Mouse (Mus musculus): ENCODE data around the gene Fosb. TPM values are rescaled to one million over a fixed set of nuclear protein-coding genes. Genes with fewer than 3 reads are reported as not detected.
"Not testable (repeated sequence)": the region's sequence is repeated elsewhere in the genome, so short reads cannot be mapped to it uniquely, and the experiment has no call there.

Gene Fosb
- polyA plus RNA-seq, 1 experiment from 2014 or later = 0.08 TPM

GRCm38 (mm10) chr7:19282791-19283405 lies 27.0 kb downstream of the Fosb start:
- H3K36me3 ChIP-seq = peaks cover 13% of the 10 kb centered on the region
- peak overlapping the region; percentile 91 for H3K4me3 ChIP-seq
- peak overlapping the region; percentile 98 for H3K9ac ChIP-seq
- no peaks in the 10 kb centered on the region for H3K9me3 ChIP-seq
- WGBS = under 1% methylated on average over 34 of the region's 35 CpGs
- peaks cover 31% of the 10 kb centered on the region for H3K4me1 ChIP-seq (replicated peaks)
- peak; percentile 81 for ATAC-seq (ENCODE audit: low FRiP score, low read depth)
- H3K27me3 ChIP-seq = peaks cover 35% of the 10 kb centered on the region
- H3K27ac ChIP-seq (replicated peaks) = peak overlapping the region; percentile 93
- peak overlapping the region; percentile 85 for H3K4me2 ChIP-seq

- Histone ChIP-seq H3K4me3 (peak within 1 kb of the TSS; percentile 91), H3K4me2 (peak within 1 kb of the TSS; percentile 85), H3K27ac (replicated peaks) (peak within 1 kb of the TSS; percentile 93), H3K9ac (peak within 1 kb of the TSS; percentile 98), H3K9me3 (no peaks in the 10 kb centered on the region), H3K36me3 (peaks cover 9% of the 10 kb centered on the region), H3K4me1 (replicated peaks) (peaks cover 31% of the 10 kb centered on the region), H3K27me3 (peaks cover 41% of the 10 kb centered on the region)
- WGBS = under 1% methylated on average over 36 of the region's 37 CpGs
- peak; percentile 85 for ATAC-seq (ENCODE audit: low FRiP score, low read depth)
These were observed 27.5 kb downstream of the Fosb start, which contains the start of gene Rtn2 for GRCm38 (mm10) chr7:19282385-19282784. Gene Rtn2, plus strand, starts transcription at chr7:19282624.

- H3K27ac ChIP-seq (replicated peaks) = 0 out of 2 replicates have a peak overlapping the region, but pooled peaks have one; percentile 93
These were observed 28.1 kb downstream of the Fosb start for GRCm38 (mm10) chr7:19281680-19282304.

GRCm38 (mm10) chr7:19279581-19280114 lies 30.2 kb downstream of the Fosb start, which contains the start of gene Ppm1n:
Gene Ppm1n, minus strand, starts transcription at chr7:19280064.
- ATAC-seq (ENCODE audit: low FRiP score, low read depth) = no peak
- H3K4me3 ChIP-seq = peak within 1 kb of the TSS; percentile 31
- peak within 1 kb of the TSS; percentile 20; the same call in 1 of the 2 replicates for H3K9ac ChIP-seq
- H3K27ac ChIP-seq (replicated peaks) = no peak within 1 kb of the TSS
- H3K4me2 ChIP-seq = peak within 1 kb of the TSS; percentile 52
- peaks cover 42% of the 10 kb centered on the region for H3K27me3 ChIP-seq
- WGBS = under 1% methylated on average over 46 of the region's 46 CpGs
- peaks cover 23% of the 10 kb centered on the region for H3K4me1 ChIP-seq (replicated peaks)
- H3K36me3 ChIP-seq = no peaks in the 10 kb centered on the region
- H3K9me3 ChIP-seq = no peaks in the 10 kb centered on the region

More at GRCm38 (mm10) chr7:19281680-19282304, 28.1 kb downstream of the Fosb start:
- Histone ChIP-seq H3K9ac (peak overlapping the region; percentile 98; the same call in 1 of the 2 replicates), H3K4me3 (peak overlapping the region; percentile 91), H3K4me1 (replicated peaks) (peaks cover 31% of the 10 kb centered on the region), H3K4me2 (peak overlapping the region; percentile 85), H3K27me3 (peaks cover 42% of the 10 kb centered on the region)
- not testable (repeated sequence) for H3K36me3 ChIP-seq; ATAC-seq (ENCODE audit: low FRiP score, low read depth); H3K9me3 ChIP-seq
- WGBS = 39% methylated on average over 6 of the region's 6 CpGs

GRCm38 (mm10) chr7:19279052-19279451 lies 30.8 kb downstream of the Fosb start:
- H3K4me3 ChIP-seq = peak overlapping the region; percentile 31
- H3K27me3 ChIP-seq = peaks cover 46% of the 10 kb centered on the region
- no peak for ATAC-seq (ENCODE audit: low FRiP score, low read depth)
- peak overlapping the region; percentile 20; the same call in 1 of the 2 replicates for H3K9ac ChIP-seq
- H3K9me3 ChIP-seq = no peaks in the 10 kb centered on the region
- 4% methylated on average over 34 of the region's 34 CpGs for WGBS
- H3K4me2 ChIP-seq = peak overlapping the region; percentile 52
- peaks cover 17% of the 10 kb centered on the region for H3K4me1 ChIP-seq (replicated peaks)
- H3K36me3 ChIP-seq = no peaks in the 10 kb centered on the region
- no peak overlapping the region for H3K27ac ChIP-seq (replicated peaks)

GRCm38 (mm10) chr7:19276253-19276652 lies 33.6 kb downstream of the Fosb start:
- no peaks in the 10 kb centered on the region for H3K36me3 ChIP-seq
- ATAC-seq (ENCODE audit: low FRiP score, low read depth) = no peak
- WGBS = 51% methylated on average over 4 of the region's 4 CpGs
- H3K9ac ChIP-seq = no peak overlapping the region
- no peak overlapping the region for H3K4me3 ChIP-seq
- H3K9me3 ChIP-seq = no peaks in the 10 kb centered on the region
- peaks cover 10% of the 10 kb centered on the region for H3K4me1 ChIP-seq (replicated peaks)
- no peak overlapping the region for H3K4me2 ChIP-seq
- peaks cover 43% of the 10 kb centered on the region for H3K27me3 ChIP-seq
- no peak overlapping the region for H3K27ac ChIP-seq (replicated peaks)

GRCm38 (mm10) chr7:19272173-19272764 lies 37.6 kb downstream of the Fosb start:
- Histone ChIP-seq H3K4me2 (peak overlapping the region; percentile 97), H3K27me3 (peaks cover 5% of the 10 kb centered on the region; the same call in 1 of the 2 replicates), H3K27ac (replicated peaks) (peak overlapping the region; percentile 88), H3K36me3 (no peaks in the 10 kb centered on the region), H3K9ac (peak overlapping the region; percentile 93), H3K4me3 (peak overlapping the region; percentile 99), H3K9me3 (no peaks in the 10 kb centered on the region), H3K4me1 (replicated peaks) (peaks cover 24% of the 10 kb centered on the region)
- WGBS = under 1% methylated on average over 36 of the region's 36 CpGs
- peak; percentile 79 for ATAC-seq (ENCODE audit: low FRiP score, low read depth)

GRCm38 (mm10) chr7:19271238-19272172 lies 38.3 kb downstream of the Fosb start, which contains the start of gene Vasp:
Gene Vasp, minus strand, starts transcription at chr7:19271817.
- under 1% methylated on average over 60 of the region's 62 CpGs for WGBS
- peak within 1 kb of the TSS; percentile 93 for H3K9ac ChIP-seq
- no peaks in the 10 kb centered on the region for H3K9me3 ChIP-seq
- H3K4me2 ChIP-seq = peak within 1 kb of the TSS; percentile 97
- peak within 1 kb of the TSS; percentile 99 for H3K4me3 ChIP-seq
- peaks cover 24% of the 10 kb centered on the region for H3K4me1 ChIP-seq (replicated peaks)
- peak; percentile 72 for ATAC-seq (ENCODE audit: low FRiP score, low read depth)
- no peaks in the 10 kb centered on the region for H3K36me3 ChIP-seq
- H3K27me3 ChIP-seq = peaks cover 5% of the 10 kb centered on the region; the same call in 1 of the 2 replicates
- H3K27ac ChIP-seq (replicated peaks) = peak within 1 kb of the TSS; percentile 88

GRCm38 (mm10) chr7:19270509-19271237 lies 39.2 kb downstream of the Fosb start:
- Histone ChIP-seq H3K36me3 (no peaks in the 10 kb centered on the region), H3K4me2 (peak overlapping the region; percentile 97), H3K4me3 (peak overlapping the region; percentile 99), H3K9me3 (no peaks in the 10 kb centered on the region), H3K27me3 (peaks cover 5% of the 10 kb centered on the region; the same call in 1 of the 2 replicates), H3K27ac (replicated peaks) (peak overlapping the region; percentile 88), H3K4me1 (replicated peaks) (peaks cover 24% of the 10 kb centered on the region), H3K9ac (peak overlapping the region; percentile 93)
- under 1% methylated on average over 17 of the region's 21 CpGs for WGBS
- ATAC-seq (ENCODE audit: low FRiP score, low read depth) = no peak

- H3K4me3 ChIP-seq = peak overlapping the region; percentile 99
- H3K27ac ChIP-seq (replicated peaks) = peak overlapping the region; percentile 88
- peak; percentile 24; the same call in 1 of the 2 replicates for ATAC-seq (ENCODE audit: low FRiP score, low read depth)
- H3K36me3 ChIP-seq = no peaks in the 10 kb centered on the region
- WGBS = under 1% methylated on average over 19 of the region's 19 CpGs
- peak overlapping the region; percentile 97 for H3K4me2 ChIP-seq
- H3K4me1 ChIP-seq (replicated peaks) = peaks cover 24% of the 10 kb centered on the region
- no peaks in the 10 kb centered on the region for H3K9me3 ChIP-seq
- H3K9ac ChIP-seq = peak overlapping the region; percentile 93
- H3K27me3 ChIP-seq = peaks cover 5% of the 10 kb centered on the region; the same call in 1 of the 2 replicates
These were observed 40.0 kb downstream of the Fosb start for GRCm38 (mm10) chr7:19269721-19270441.
